Mouse (Mus musculus): Measurements from ENCODE around the gene Gm11168.
"Not testable (repeated sequence)": the region's sequence is repeated elsewhere in the genome, so short reads cannot be mapped to it uniquely, and the experiment has no call there.

- TF ChIP-seq CTCF (conservative IDR thresholded peaks at IDR 0.05 in 1 of 2, IDR thresholded peaks at IDR 0.05 in 1 of 2; ENCODE audit: low read depth in 2 of 2, low read length in 2 of 2): 0 out of 4 replicates have a peak, but pooled peaks of 1 of the 2 experiments have one; percentile 13
- TF ChIP-seq JUN (IDR thresholded peaks at IDR 0.05; ENCODE audit: insufficient read depth, low read depth, low read length); ZNF384 (IDR thresholded peaks at IDR 0.05; ENCODE audit: low read depth, low read length); HCFC1 (IDR thresholded peaks at IDR 0.05; ENCODE audit: low read depth, low read length); USF1 (IDR thresholded peaks at IDR 0.05; ENCODE audit: low read depth, low read length); POLR2A (IDR thresholded peaks at IDR 0.05; ENCODE audit: low read depth, low read length); CHD2 (IDR thresholded peaks at IDR 0.05; ENCODE audit: low read length); EP300 (IDR thresholded peaks at IDR 0.05; ENCODE audit: low read length): not testable (repeated sequence)
These were observed 1.0 kb upstream of the Gm11168 start for GRCm38 (mm10) chr9:3001948-3002659.
